Mouse (Mus musculus) C2C12 (cell line): ENCODE measurements around the gene Sh3pxd2a. TPM values are rescaled to one million over a fixed set of nuclear protein-coding genes. Genes with fewer than 3 reads are reported as not detected.

Experiments used
- H3K27me3 ChIP-seq: one replicate; pipeline ENCODE4 v1.6.1; 2011; ENCODE audit not compliant: control insufficient read depth, insufficient read depth, insufficient read length
- H3K36me3 ChIP-seq: one replicate; pipeline ENCODE4 v1.6.1; 2011; ENCODE audit not compliant: control insufficient read depth, insufficient read depth
- H3K4me3 ChIP-seq: one replicate; pipeline ENCODE4 v1.5.1; 2011; ENCODE audit warnings: mild to moderate bottlenecking, control low read depth; ENCODE audit not compliant: poor library complexity, insufficient read depth, severe bottlenecking
- H3K79me2 ChIP-seq: one replicate; pipeline ENCODE4 v1.6.1; 2011; ENCODE audit not compliant: control insufficient read depth, insufficient read depth
- H3K79me3 ChIP-seq: one replicate; pipeline ENCODE4 v1.6.1; 2011; ENCODE audit warnings: low read depth, control low read depth
- H3ac ChIP-seq: one replicate; pipeline ENCODE3; 2011; ENCODE audit warnings: low read depth; ENCODE audit not compliant: control insufficient read depth, insufficient read length
- CEBPB ChIP-seq: IDR thresholded peaks from one replicate; pipeline ENCODE4 v1.6.1; 2011; ENCODE audit warnings: low read depth, mild to moderate bottlenecking, control low read depth, moderate library complexity
- CTCF ChIP-seq: IDR thresholded peaks from one replicate; pipeline ENCODE4 v1.5.1; 2011; ENCODE audit not compliant: control insufficient read depth, insufficient read depth, insufficient read length
- FOSL1 ChIP-seq: IDR thresholded peaks from one replicate; pipeline ENCODE4 v1.8.0; 2011; ENCODE audit warnings: mild to moderate bottlenecking, low read length; ENCODE audit not compliant: poor library complexity, insufficient read depth, severe bottlenecking
- MAX ChIP-seq: IDR thresholded peaks from one replicate; pipeline ENCODE4 v1.6.1; 2011; ENCODE audit warnings: mild to moderate bottlenecking, control low read depth
- MYOD1 ChIP-seq: IDR thresholded peaks from one replicate; pipeline ENCODE4 v1.6.1; 2011; ENCODE audit warnings: low read depth; ENCODE audit not compliant: control insufficient read depth, insufficient read length
- MYOG ChIP-seq: IDR thresholded peaks from one replicate; pipeline ENCODE4 v1.6.1; 2011; ENCODE audit not compliant: control insufficient read depth, insufficient read length; ENCODE audit errors: extremely low read depth
- USF1 ChIP-seq: IDR thresholded peaks from one replicate; pipeline ENCODE4 v1.6.1; 2011; ENCODE audit warnings: low read depth, mild to moderate bottlenecking, control low read depth, moderate library complexity
- polyA plus RNA-seq: library from polyadenylated mRNA; unstranded; fragments of >200 nt; fragmentation: generic; extraction: Trizol; gene quantifications from one replicate; pipeline ENCODE4 v1.2.1, GENCODE M21; 2012; ENCODE audit warnings: missing spikeins

Gene Sh3pxd2a
- polyA plus RNA-seq, 1 experiment, result 22.2 TPM

DNA sequence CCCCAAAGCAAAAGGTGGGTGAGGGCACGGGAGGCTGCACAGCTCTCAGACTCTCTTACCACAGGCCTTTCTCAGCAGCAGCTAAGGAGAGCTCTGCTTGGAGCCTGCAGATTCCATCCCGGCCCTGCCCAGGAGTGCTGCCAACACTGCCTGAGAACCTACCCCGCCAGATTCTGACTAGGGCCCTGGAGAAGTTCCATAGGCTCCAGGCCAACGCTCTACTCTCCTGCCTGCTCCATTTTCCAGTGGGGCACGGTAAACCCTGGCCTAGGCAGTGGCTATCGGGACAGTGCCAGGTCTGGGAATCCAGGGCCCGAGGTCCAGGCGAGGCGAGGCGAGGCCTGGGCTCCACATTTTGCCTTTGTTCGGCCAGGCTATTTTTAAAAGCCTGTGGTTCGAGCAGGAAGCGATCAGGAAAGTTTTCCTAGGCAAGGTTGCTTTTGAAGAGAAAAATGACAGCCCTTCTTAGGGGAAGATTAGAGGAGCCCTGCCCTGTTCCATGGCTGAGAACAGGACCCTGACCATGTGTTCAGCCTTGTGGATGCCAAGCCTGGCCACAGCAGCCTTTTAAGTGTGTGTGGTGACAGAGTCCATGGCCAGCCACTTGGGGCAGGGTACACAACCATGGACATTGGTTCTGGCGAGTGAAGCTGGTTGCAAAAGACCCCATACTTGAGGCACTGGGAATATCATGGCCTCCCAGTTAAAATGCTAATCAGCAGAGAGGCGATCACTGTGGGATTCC, 184.2 kb downstream of the Sh3pxd2a start:
- no peak for TF ChIP-seq CTCF
- Histone ChIP-seq H3K79me2 (no peaks in the 10 kb centered on the region), H3K79me3 (no peaks in the 10 kb centered on the region), H3K36me3 (peaks cover 73% of the 10 kb centered on the region), H3K4me3 (no peak overlapping the region), H3ac (no peak overlapping the region), H3K27me3 (no peaks in the 10 kb centered on the region)

GRCm38 (mm10) chr19:47279372-47279771, 184.8 kb downstream of the Sh3pxd2a start:
- H3K79me3 ChIP-seq, result no peaks in the 10 kb centered on the region
- TF ChIP-seq MYOG, result no peak
- no peak for TF ChIP-seq CTCF
- TF ChIP-seq FOSL1, result no peak
- no peak for TF ChIP-seq MAX
- no peak for TF ChIP-seq CEBPB
- no peak for TF ChIP-seq USF1
- no peak for TF ChIP-seq MYOD1
- no peak overlapping the region for H3ac ChIP-seq
- no peak overlapping the region for H3K4me3 ChIP-seq
- H3K36me3 ChIP-seq, result peaks cover 70% of the 10 kb centered on the region
- no peaks in the 10 kb centered on the region for H3K27me3 ChIP-seq
- no peaks in the 10 kb centered on the region for H3K79me2 ChIP-seq

GRCm38 (mm10) chr19:47276730-47277129, 187.5 kb downstream of the Sh3pxd2a start:
- H3ac ChIP-seq, result no peak overlapping the region
- TF ChIP-seq MAX (no peak), CTCF (no peak), MYOG (no peak), FOSL1 (no peak)
- no peak overlapping the region for H3K4me3 ChIP-seq
- peaks cover 87% of the 10 kb centered on the region for H3K36me3 ChIP-seq
- no peaks in the 10 kb centered on the region for H3K27me3 ChIP-seq
- H3K79me2 ChIP-seq, result no peaks in the 10 kb centered on the region
- no peaks in the 10 kb centered on the region for H3K79me3 ChIP-seq

- Histone ChIP-seq H3K79me3 (no peaks in the 10 kb centered on the region), H3ac (no peak overlapping the region), H3K27me3 (no peaks in the 10 kb centered on the region), H3K79me2 (no peaks in the 10 kb centered on the region), H3K36me3 (peaks cover 72% of the 10 kb centered on the region), H3K4me3 (no peak overlapping the region)
- TF ChIP-seq CTCF, result no peak
- no peak for TF ChIP-seq MYOD1
- no peak for TF ChIP-seq MYOG
- no peak for TF ChIP-seq MAX
- no peak for TF ChIP-seq CEBPB
- no peak for TF ChIP-seq FOSL1
- TF ChIP-seq USF1, result no peak
These were observed 193.7 kb downstream of the Sh3pxd2a start for GRCm38 (mm10) chr19:47270520-47270919.

- no peak for TF ChIP-seq CEBPB
- TF ChIP-seq MYOD1, result no peak
- no peak for TF ChIP-seq FOSL1
- no peak for TF ChIP-seq CTCF
- TF ChIP-seq USF1, result no peak
- TF ChIP-seq MYOG, result no peak
- TF ChIP-seq MAX, result no peak
- no peak overlapping the region for H3K4me3 ChIP-seq
- peaks cover 77% of the 10 kb centered on the region for H3K36me3 ChIP-seq
These were observed 194.5 kb downstream of the Sh3pxd2a start for GRCm38 (mm10) chr19:47269729-47270128.

DNA sequence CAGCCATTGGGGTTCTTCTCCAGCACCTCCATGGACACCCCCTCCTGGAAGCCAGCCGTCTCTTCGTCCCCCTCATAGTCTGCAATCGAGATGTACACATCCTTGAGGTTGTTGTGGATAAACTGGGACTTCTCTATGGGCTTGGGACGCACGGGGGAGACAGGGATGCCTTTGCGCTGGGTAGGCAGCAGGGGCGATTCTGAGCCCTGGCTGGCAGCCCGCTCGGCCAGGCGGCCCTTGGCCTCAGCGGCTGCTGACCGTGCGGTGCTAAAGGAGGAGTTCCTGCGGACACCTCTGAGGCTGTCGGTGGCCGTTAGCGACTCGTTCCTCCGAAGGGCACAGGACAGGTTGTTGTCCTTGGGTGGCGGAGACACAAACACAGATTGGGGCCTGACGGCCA, 197.1 kb downstream of the Sh3pxd2a start:
- no peaks in the 10 kb centered on the region for H3K27me3 ChIP-seq
- H3K4me3 ChIP-seq, result no peak overlapping the region
- TF ChIP-seq USF1 (no peak), CTCF (no peak), MAX (no peak), CEBPB (no peak), FOSL1 (no peak), MYOG (no peak), MYOD1 (no peak)
- no peaks in the 10 kb centered on the region for H3K79me2 ChIP-seq
- no peaks in the 10 kb centered on the region for H3K79me3 ChIP-seq
- peaks cover 52% of the 10 kb centered on the region for H3K36me3 ChIP-seq
- H3ac ChIP-seq, result no peak overlapping the region

More at GRCm38 (mm10) chr19:47269729-47270128, 194.5 kb downstream of the Sh3pxd2a start:
- Histone ChIP-seq H3K27me3 (no peaks in the 10 kb centered on the region), H3K79me2 (no peaks in the 10 kb centered on the region), H3K79me3 (no peaks in the 10 kb centered on the region), H3ac (no peak overlapping the region)
